Mouse (Mus musculus) kidney, embryonic 16.5 days (tissue): Measurements from ENCODE around the gene Gm20388. TPM values are rescaled to one million over a fixed set of nuclear protein-coding genes. Genes with fewer than 3 reads are reported as not detected.
"Not testable (repeated sequence)": the region's sequence is repeated elsewhere in the genome, so short reads cannot be mapped to it uniquely, and the experiment has no call there.

ENCODE experiments used
- ATAC-seq: fragments of 200-750 bp; cut with Nextera tagmentation; 2 replicates; pipeline ENCODE4 v1.8.0; 2017; ENCODE audit warnings: moderate TSS enrichment; ENCODE audit not compliant: low FRiP score, low TSS enrichment
- H3K27ac ChIP-seq: fragments of 300-500 bp; sonication (generic); 2 replicates; pipeline ENCODE4 v1.5.1; 2014; ENCODE audit warnings: low read length
- H3K27me3 ChIP-seq: fragments of 300-500 bp; sonication (generic); 2 replicates; pipeline ENCODE4 v1.6.1; 2014; ENCODE audit warnings: low read length, control low read depth, mixed read lengths; ENCODE audit not compliant: insufficient read depth
- H3K36me3 ChIP-seq: fragments of 300-500 bp; sonication (generic); 2 replicates; pipeline ENCODE4 v1.6.1; 2014; ENCODE audit warnings: low read length, control low read depth, mixed read lengths; ENCODE audit not compliant: insufficient read depth
- H3K4me1 ChIP-seq: fragments of 300-500 bp; sonication (generic); 2 replicates; pipeline ENCODE4 v1.6.1; 2014; ENCODE audit warnings: low read length, control low read depth, mixed read lengths; ENCODE audit not compliant: insufficient read depth
- H3K4me2 ChIP-seq: fragments of 300-500 bp; sonication (generic); replicated peaks from 2 replicates; pipeline ENCODE4 v1.6.1; 2014; ENCODE audit warnings: low read depth, low read length
- H3K4me3 ChIP-seq: fragments of 300-500 bp; sonication (generic); 2 replicates; pipeline ENCODE4 v1.5.1; 2014; ENCODE audit warnings: mild to moderate bottlenecking, low read length
- H3K9ac ChIP-seq: fragments of 300-500 bp; sonication (generic); replicated peaks from 2 replicates; pipeline ENCODE4 v1.6.1; 2014; ENCODE audit warnings: low read length
- H3K9me3 ChIP-seq: fragments of 300-500 bp; sonication (generic); 2 replicates; pipeline ENCODE4 v1.6.1; 2016; ENCODE audit warnings: low read length, control low read depth
- WGBS: fragments of 180-500 bp; shearing (Covaris S2); extraction: QIAGEN DNeasy Blood & Tissue Kit; methylation state at CpG from one replicate; pipeline ENCODE4 v1.1.7; 2014; 5-methylcytosine and 5-hydroxymethylcytosine counted together
- polyA plus RNA-seq: library from polyadenylated mRNA; unstranded; fragments of >200 nt; fragmentation: Nextera tagmentation; extraction: Ambion mirVana; gene quantifications from 2 replicates; pipeline ENCODE4 v1.2.1, GENCODE M21; 2015

Gene Gm20388
- polyA plus RNA-seq, 1 experiment from 2014 or later: 7.7 TPM

GRCm38 (mm10) chr8:120797019-120797727 lies 886.5 kb downstream of the Gm20388 start:
- 81% methylated on average over 9 of the region's 9 CpGs for WGBS
- Histone ChIP-seq H3K9ac (no peak overlapping the region), H3K36me3 (no peaks in the 10 kb centered on the region), H3K27me3 (peaks cover 11% of the 10 kb centered on the region), H3K4me3 (no peak overlapping the region), H3K4me1 (no peaks in the 10 kb centered on the region), H3K9me3 (no peaks in the 10 kb centered on the region), H3K4me2 (no peak overlapping the region), H3K27ac (no peak overlapping the region)
- 0 out of 2 replicates have a peak, but pooled peaks have one; percentile 2 for ATAC-seq

GRCm38 (mm10) chr8:120800308-120800865 lies 889.7 kb downstream of the Gm20388 start:
- Histone ChIP-seq H3K27me3 (peaks cover 11% of the 10 kb centered on the region), H3K4me3 (no peak overlapping the region), H3K4me2 (peak overlapping the region; percentile 27; the same call in 1 of the 2 replicates), H3K27ac (no peak overlapping the region), H3K36me3 (no peaks in the 10 kb centered on the region), H3K9ac (no peak overlapping the region), H3K4me1 (peaks cover 13% of the 10 kb centered on the region), H3K9me3 (no peaks in the 10 kb centered on the region)
- WGBS: 4% methylated on average over 17 of the region's 17 CpGs
- no peak for ATAC-seq

DNA sequence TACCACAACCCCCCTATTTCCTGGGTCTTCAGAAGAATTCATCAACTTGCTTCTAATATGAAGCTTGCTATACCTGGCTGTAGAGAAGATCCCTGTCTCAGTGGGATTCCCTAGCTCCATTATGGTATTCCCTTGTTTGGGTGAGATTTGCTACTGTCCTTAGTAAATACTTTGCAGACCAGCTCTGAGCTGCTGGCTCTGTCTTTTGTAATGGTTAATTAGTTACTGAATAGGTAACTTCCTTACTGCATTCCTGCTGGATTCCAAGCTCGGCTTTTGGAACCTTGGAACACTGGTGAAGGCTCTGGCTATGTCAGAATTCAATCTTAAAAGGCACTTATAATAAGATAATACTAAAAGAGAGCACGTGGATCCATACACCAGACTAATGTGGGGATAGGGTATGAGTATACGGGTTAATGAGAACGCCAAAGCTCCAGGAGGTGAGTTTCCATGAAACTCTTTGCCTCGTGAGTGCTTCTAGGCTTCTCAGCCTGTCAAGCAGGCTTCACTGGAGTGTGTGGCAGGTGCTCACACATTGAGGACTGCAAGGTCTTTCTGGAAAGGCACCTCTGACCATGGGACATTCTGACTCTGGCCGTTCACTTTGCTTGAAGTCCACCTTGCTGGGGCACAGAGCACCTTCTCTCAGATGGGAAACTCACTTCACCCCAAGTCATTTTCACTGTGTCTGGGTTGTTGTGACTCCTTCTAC lies 893.2 kb downstream of the Gm20388 start:
- Histone ChIP-seq H3K4me1 (peaks cover 19% of the 10 kb centered on the region), H3K27ac (peak overlapping the region; percentile 59), H3K27me3 (peaks cover 11% of the 10 kb centered on the region)
- 53% methylated on average over 6 of the region's 6 CpGs for WGBS
- H3K36me3 ChIP-seq, ATAC-seq, H3K4me2 ChIP-seq, H3K4me3 ChIP-seq, H3K9ac ChIP-seq, H3K9me3 ChIP-seq: not testable (repeated sequence)

DNA sequence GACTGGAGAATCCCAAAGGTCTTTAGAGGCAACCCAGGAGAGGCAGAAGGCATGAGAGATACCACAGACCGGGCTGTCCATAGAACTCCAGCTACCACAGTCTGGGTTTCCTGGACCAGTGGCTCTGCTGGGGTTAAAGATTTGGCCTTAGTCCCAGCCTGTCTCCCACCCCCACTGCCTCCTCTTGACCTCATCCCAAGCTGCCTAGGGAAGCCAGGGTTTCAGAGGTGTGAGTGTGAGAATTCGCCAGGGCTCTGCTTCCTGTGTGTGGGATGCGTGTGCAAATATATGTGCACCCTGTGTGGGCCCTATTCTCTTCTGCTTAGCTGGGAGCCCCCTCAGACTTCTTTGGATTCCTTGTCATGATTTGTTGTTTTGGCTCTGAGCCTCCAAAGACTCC lies 894.1 kb downstream of the Gm20388 start:
- no peak overlapping the region for H3K4me2 ChIP-seq
- 33% methylated on average over 3 of the region's 3 CpGs for WGBS
- no peaks in the 10 kb centered on the region for H3K9me3 ChIP-seq
- H3K4me3 ChIP-seq: no peak overlapping the region
- H3K27ac ChIP-seq: peak overlapping the region; percentile 59; the same call in 1 of the 2 replicates
- H3K9ac ChIP-seq: no peak overlapping the region
- H3K27me3 ChIP-seq: peaks cover 11% of the 10 kb centered on the region
- H3K4me1 ChIP-seq: peaks cover 19% of the 10 kb centered on the region
- no peak for ATAC-seq
- no peaks in the 10 kb centered on the region for H3K36me3 ChIP-seq

DNA sequence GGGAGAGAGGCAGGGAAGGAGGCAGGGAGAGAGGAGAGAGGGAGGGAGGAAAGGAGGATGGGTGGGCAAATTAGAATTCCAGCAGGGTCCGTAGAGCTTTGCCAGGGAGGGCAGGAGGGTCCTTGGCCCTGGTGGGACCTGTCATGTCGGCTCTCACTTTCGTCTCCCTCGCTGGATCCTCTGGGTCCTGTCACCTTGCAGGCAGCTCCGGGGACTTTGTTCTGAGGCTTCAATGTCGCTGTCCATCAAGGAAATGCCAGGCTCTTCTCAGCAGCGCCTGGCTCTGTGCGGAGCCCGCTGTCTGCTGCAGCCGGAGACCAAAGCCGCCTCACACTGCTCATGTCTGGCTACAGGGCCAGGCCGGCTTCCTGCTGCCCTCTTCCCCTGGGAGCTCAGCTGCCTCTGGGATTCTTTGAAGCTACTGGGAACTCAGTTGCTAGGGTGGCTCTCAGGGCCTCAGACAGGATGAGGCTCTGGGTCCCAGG lies 896.2 kb downstream of the Gm20388 start:
- 62% methylated on average over 12 of the region's 12 CpGs for WGBS

DNA sequence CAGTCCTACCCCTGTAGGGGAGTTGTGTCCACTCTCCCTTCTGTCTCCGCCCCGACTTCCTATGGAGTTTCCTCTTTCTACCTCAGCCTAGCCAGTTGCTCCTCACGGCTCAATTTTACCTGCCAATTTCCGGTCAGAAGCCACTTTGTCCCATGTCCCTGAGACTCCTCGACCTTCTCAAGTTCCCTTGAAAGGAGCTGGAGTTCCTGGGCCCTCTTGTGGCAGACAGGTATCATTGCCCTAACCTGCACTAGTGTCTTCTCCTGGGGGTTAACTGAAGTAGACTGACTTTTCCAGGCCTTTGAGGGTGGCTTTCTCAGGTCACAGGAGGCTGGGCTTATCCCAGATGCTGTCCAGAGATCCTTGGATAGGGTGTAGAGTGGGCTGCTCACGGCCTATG lies 897.1 kb downstream of the Gm20388 start:
- Histone ChIP-seq H3K9ac (no peak overlapping the region), H3K27ac (no peak overlapping the region), H3K27me3 (no peaks in the 10 kb centered on the region), H3K9me3 (no peaks in the 10 kb centered on the region), H3K4me2 (no peak overlapping the region), H3K4me3 (no peak overlapping the region), H3K36me3 (no peaks in the 10 kb centered on the region), H3K4me1 (peaks cover 19% of the 10 kb centered on the region)
- no peak for ATAC-seq
- WGBS: 29% methylated on average over 6 of the region's 6 CpGs

More for the DNA sequence above, 896.2 kb downstream of the Gm20388 start:
- Histone ChIP-seq H3K36me3 (no peaks in the 10 kb centered on the region), H3K9ac (no peak overlapping the region), H3K9me3 (no peaks in the 10 kb centered on the region), H3K27me3 (peaks cover 2% of the 10 kb centered on the region; the same call in 1 of the 2 replicates), H3K4me3 (no peak overlapping the region), H3K4me2 (no peak overlapping the region), H3K27ac (no peak overlapping the region), H3K4me1 (peaks cover 19% of the 10 kb centered on the region)
- ATAC-seq: no peak

GRCm38 (mm10) chr8:120809050-120809449 lies 898.4 kb downstream of the Gm20388 start:
- Histone ChIP-seq H3K27ac (no peak overlapping the region), H3K4me2 (no peak overlapping the region), H3K36me3 (no peaks in the 10 kb centered on the region), H3K9me3 (no peaks in the 10 kb centered on the region), H3K9ac (no peak overlapping the region), H3K27me3 (no peaks in the 10 kb centered on the region), H3K4me3 (no peak overlapping the region), H3K4me1 (peaks cover 18% of the 10 kb centered on the region)
- ATAC-seq: no peak
- 48% methylated on average over 7 of the region's 7 CpGs for WGBS

GRCm38 (mm10) chr8:120811953-120812352 lies 901.3 kb downstream of the Gm20388 start:
- ATAC-seq: no peak
- H3K4me3 ChIP-seq: no peak overlapping the region
- no peak overlapping the region for H3K9ac ChIP-seq
- no peaks in the 10 kb centered on the region for H3K9me3 ChIP-seq
- WGBS: 67% methylated on average over 2 of the region's 2 CpGs
- H3K4me2 ChIP-seq: no peak overlapping the region
- no peaks in the 10 kb centered on the region for H3K36me3 ChIP-seq
- no peaks in the 10 kb centered on the region for H3K27me3 ChIP-seq
- 0 out of 2 replicates have a peak, but pooled peaks cover 6% of the 10 kb centered on the region for H3K4me1 ChIP-seq
- H3K27ac ChIP-seq: no peak overlapping the region

GRCm38 (mm10) chr8:120813028-120813427 lies 902.4 kb downstream of the Gm20388 start:
- WGBS: 34% methylated on average over 2 of the region's 2 CpGs
- no peak for ATAC-seq
- H3K4me2 ChIP-seq: no peak overlapping the region

More at GRCm38 (mm10) chr8:120813028-120813427, 902.4 kb downstream of the Gm20388 start:
- Histone ChIP-seq H3K27ac (no peak overlapping the region), H3K4me3 (no peak overlapping the region), H3K9me3 (no peaks in the 10 kb centered on the region), H3K36me3 (no peaks in the 10 kb centered on the region), H3K9ac (no peak overlapping the region), H3K4me1 (no peaks in the 10 kb centered on the region), H3K27me3 (no peaks in the 10 kb centered on the region)
